Mouse (Mus musculus): ENCODE measurements around the gene Ngly1.

Gene Ngly1

DNA sequence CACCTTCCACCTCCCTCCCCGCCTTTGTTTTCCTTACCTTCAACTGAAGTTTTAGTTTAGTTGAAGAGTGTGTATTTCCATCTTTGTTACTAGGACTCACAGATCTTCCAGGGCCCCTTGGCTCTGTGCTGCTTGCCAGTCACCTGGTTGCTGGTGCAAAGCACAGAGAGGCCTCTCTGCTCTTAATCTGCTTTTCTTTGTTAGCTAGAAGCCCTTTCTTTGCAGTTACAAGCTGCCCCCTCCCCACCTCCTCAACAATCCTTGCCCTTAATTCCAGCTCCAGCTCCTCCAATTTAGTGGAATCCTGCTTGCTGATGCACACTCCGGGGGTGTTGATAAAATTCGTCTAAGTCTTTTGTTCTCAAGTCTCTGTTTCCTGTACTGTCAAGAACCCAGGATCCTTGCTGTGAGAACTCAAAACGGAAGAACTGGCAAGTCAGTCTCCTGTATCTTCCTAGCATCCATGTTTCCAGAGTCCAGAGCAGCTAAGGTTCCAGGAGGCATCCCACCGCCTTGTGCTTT lies 79.9 kb downstream of the Ngly1 start:
- no peak for DNase-seq (ENCODE audit: low spot score in 2 of 2)

DNA sequence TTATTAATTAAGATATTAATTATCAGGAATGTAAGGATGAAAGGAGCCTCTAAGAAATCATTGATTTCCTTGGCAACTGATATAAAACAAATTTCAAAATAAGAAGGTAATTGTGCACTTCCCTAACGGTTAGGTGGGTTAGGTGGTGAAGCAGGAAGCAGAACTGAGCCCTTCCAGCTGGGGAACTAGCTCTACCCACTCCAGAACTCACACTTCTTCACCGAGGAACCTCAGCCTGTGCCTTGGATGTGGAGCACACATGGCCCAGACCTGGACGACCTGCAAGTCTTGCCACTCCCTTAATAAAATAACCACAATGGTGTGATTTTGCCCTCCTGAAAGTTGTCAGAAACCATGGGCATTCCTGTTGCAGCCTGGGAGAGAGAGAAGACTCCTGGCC lies 80.7 kb downstream of the Ngly1 start:
- DNase-seq (ENCODE audit: low spot score in 2 of 2), result no peak

DNA sequence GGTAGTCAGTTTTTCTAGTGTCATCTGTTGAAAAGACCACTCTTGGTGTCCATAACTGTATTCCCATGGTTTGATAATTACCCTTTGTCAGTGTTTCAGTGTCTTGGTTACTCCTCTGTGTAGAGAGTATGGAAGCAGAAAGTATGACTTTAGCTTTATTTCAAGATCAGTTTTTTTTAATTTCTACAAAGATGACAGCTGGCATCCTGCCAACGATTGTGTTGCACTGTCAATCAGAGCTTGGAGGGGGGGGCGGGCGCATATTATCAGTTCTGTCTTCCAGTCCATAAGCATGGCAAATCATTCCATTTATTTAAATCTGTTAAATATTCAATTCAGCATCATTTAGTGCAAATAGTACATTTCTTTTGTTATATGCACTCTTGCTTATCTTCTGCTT lies 85.2 kb downstream of the Ngly1 start:
- DNase-seq (ENCODE audit: low spot score in 2 of 2), result no peak

DNA sequence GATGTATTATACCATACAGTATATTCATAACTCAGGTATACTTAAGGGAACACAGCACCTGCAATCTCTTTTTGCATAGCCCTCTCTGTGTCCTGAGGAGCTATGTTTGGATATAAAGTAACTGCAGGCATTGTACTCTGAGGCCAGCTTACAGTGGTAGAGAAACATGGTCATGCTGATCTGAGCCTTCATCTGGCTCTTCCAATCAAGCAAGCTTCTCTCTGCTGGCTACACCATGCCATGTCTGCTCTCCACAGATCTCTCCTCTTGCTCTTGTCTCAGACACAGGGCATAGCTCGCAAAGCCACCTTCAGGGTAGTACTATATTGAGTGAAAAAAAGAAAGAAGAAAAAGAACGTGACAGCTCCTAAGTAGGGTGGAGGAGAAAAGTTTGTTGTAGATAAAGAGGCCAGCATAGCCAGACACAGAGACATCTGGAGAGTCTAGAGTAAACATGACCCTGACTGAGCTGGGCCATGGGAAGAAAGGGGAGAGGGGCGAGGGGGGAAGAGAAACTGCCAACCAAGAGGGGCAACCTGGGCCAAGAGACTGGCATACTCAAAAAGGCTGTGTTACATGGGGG lies 86.8 kb downstream of the Ngly1 start:
- no peak for DNase-seq (ENCODE audit: low spot score in 2 of 2)

DNA sequence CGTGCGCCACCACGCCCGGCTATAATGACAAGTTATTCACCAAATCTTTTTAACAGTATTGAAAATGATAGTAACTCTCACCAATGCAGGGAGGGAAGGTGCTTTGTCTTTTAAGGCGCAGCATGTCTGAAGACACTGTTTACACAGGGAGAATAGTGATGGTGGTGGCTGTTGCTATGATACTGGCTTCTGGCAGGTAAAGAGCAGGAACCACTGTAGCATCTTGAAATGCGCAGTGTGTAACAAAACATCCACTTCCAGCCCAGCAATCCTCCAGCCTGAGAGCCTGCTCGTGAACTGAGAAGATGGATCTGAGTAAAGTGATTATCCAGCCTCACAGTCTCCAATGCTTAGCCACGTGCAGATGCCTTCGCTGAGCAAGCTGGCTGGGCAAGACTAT lies 98.4 kb downstream of the Ngly1 start:
- no peak for DNase-seq (ENCODE audit: low spot score in 2 of 2)

DNA sequence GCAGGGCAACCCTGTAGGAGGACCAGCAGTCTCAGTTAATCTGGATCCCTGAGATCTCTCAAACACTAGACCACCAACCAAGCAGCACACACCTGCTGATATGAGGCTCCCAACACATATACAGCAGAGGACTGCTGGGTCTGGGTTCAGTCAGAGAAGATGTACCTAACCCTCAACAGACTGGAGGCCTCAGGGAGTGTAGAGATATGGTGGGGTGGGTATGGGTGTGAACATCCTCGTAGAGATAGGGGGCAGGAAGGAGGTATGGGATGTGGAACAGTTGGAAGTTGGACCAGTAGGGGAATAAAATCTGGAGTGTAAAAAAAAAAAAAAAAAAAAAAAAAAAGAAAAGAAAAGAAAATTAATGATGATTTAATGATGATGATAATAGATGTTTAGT lies 110.6 kb downstream of the Ngly1 start:
- no peak for DNase-seq (ENCODE audit: low spot score in 2 of 2)

Measured in spleen, postnatal 4 days (tissue).